Mouse (Mus musculus) limb, embryonic 14.5 days (tissue): ENCODE measurements around the gene Ankrd40. TPM values are rescaled to one million over a fixed set of nuclear protein-coding genes. Genes with fewer than 3 reads are reported as not detected.

ENCODE experiments used
- ATAC-seq: fragments of 200-750 bp; cut with Nextera tagmentation; 2 replicates; pipeline ENCODE4 v1.8.0; 2017; ENCODE audit warnings: low read depth, moderate number of reproducible peaks, moderate TSS enrichment; ENCODE audit not compliant: low FRiP score
- DNase-seq: peaks from one replicate; pipeline ENCODE4 v3.0.0-alpha.2; 2015; ENCODE audit warnings: low spot score
- H3K27ac ChIP-seq: fragments of 300-500 bp; sonication (generic); replicated peaks from 2 replicates; pipeline ENCODE4 v1.5.1; 2014; ENCODE audit warnings: low read depth, mild to moderate bottlenecking, low read length, moderate library complexity, mixed read lengths
- H3K27me3 ChIP-seq: fragments of 300-500 bp; sonication (generic); 2 replicates; pipeline ENCODE4 v1.6.1; 2014; ENCODE audit warnings: low read length, mixed read lengths; ENCODE audit not compliant: control insufficient read depth, insufficient read depth
- H3K36me3 ChIP-seq: fragments of 300-500 bp; sonication (generic); 2 replicates; pipeline ENCODE4 v1.6.1; 2014; ENCODE audit warnings: mild to moderate bottlenecking, low read length, moderate library complexity, mixed read lengths; ENCODE audit not compliant: control insufficient read depth, insufficient read depth
- H3K4me1 ChIP-seq: fragments of 300-500 bp; sonication (generic); 2 replicates; pipeline ENCODE4 v1.6.1; 2014; ENCODE audit warnings: antibody characterized with exemption, low read length, mixed read lengths; ENCODE audit not compliant: control insufficient read depth, insufficient read depth
- H3K4me2 ChIP-seq: fragments of 300-500 bp; sonication (generic); replicated peaks from 2 replicates; pipeline ENCODE4 v1.6.1; 2014; ENCODE audit warnings: low read depth, mild to moderate bottlenecking, low read length, moderate library complexity; ENCODE audit not compliant: severe bottlenecking
- H3K4me3 ChIP-seq: fragments of 300-500 bp; sonication (generic); replicated peaks from 2 replicates; pipeline ENCODE4 v1.5.1; 2014; ENCODE audit warnings: low read length
- H3K9ac ChIP-seq: fragments of 300-500 bp; sonication (generic); 2 replicates; pipeline ENCODE4 v1.6.1; 2014; ENCODE audit warnings: mild to moderate bottlenecking, low read depth, low read length, moderate library complexity; ENCODE audit not compliant: severe bottlenecking
- H3K9me3 ChIP-seq: fragments of 300-500 bp; sonication (generic); 2 replicates; pipeline ENCODE4 v1.6.1; 2016; ENCODE audit warnings: low read length; ENCODE audit not compliant: control insufficient read depth
- POLR2A ChIP-seq: fragments of 200-500 bp; IDR thresholded peaks from 2 replicates; pipeline ENCODE4 v1.8.0; 2012; ENCODE audit warnings: inconsistent platforms, mild to moderate bottlenecking, moderate library complexity, borderline replicate concordance; ENCODE audit not compliant: insufficient read depth, insufficient read length; ENCODE audit errors: extremely low read depth
- WGBS: fragments of 180-500 bp; shearing (Covaris S2); extraction: QIAGEN DNeasy Blood & Tissue Kit; methylation state at CpG from one replicate; pipeline ENCODE4 v1.1.7; 2014; 5-methylcytosine and 5-hydroxymethylcytosine counted together
- polyA plus RNA-seq, 2 experiments: library from polyadenylated mRNA; depleted of rRNA in 1 of 2; stranded (reverse) in 1 of 2; unstranded in 1 of 2; fragments of >200 nt; fragmentation: Nextera tagmentation in 1 of 2; extraction: Ambion mirVana in 1 of 2; gene quantifications; 2 replicates each; pipeline versions ENCODE4 v1.2.1 to v1.2.3; 2012 to 2014

The Ankrd40 gene
- polyA plus RNA-seq (2012; rRNA removed) (72.7 and 74.4 TPM in 2 replicates), polyA plus RNA-seq (2014; fragmentation: Nextera tagmentation; extraction: Ambion mirVana) (30.3 and 30.9 TPM in 2 replicates)

DNA sequence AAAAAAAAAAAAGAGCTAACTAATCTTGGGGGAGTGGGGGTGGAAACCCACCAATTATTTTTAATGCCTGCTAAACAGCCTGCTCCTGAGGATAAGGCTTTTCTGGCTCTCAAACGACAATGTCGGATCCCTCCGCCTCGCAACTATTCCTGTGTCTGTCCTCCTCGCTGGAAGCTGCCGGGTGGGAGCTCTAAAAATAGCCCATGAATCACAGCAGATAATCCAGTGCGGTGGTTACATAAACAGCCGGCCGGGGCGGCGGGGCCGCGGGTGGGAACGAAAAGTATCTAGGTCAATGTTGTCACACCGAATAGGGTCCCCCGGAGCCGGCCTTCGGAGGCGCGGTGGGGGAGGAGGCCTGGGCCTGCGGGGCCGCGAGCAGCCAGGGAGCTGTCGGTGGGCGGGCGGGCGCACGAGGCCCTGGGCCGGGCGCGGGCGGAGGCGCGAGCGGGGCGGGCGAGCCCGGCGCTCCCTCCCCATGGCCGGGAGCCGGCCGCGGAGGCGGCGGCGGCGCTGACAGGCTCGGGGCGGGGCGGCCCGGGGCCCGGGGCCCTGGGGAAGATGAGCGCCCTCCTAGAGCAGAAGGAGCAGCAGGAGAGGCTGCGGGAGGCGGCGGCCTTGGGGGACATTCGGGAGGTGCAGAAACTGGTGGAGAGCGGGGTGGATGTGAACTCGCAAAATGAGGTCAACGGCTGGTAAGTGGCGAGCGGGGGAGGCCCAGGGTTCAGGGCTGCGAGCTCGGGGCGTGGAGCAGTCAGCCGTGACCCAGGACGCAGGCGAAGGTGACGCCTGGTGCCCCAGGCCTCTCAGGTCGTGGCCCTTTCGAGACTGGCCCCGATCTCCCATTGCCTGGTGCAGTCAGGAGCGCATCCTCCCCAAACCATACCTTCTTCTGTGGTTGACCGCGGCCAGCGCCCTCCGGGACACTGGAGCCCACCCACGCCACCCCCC lies at the start of gene Ankrd40:
Gene Ankrd40, plus strand, starts transcription at position 309 of the 951 bp plus-strand sequence.
- Histone ChIP-seq H3K4me3 (peak within 1 kb of the TSS; percentile 73), H3K36me3 (no peaks in the 10 kb centered on the region), H3K9ac (peak within 1 kb of the TSS; percentile 94), H3K4me2 (peak within 1 kb of the TSS; percentile 68), H3K9me3 (no peaks in the 10 kb centered on the region), H3K4me1 (peaks cover 13% of the 10 kb centered on the region), H3K27me3 (no peaks in the 10 kb centered on the region), H3K27ac (peak within 1 kb of the TSS; percentile 98)
- peak; percentile 91 for ATAC-seq
- TF ChIP-seq POLR2A, result peak; percentile 37; the same call in 1 of the 2 replicates
- DNase-seq, result peak; percentile 92
- under 1% methylated on average over 67 of the region's 78 CpGs for WGBS

DNA sequence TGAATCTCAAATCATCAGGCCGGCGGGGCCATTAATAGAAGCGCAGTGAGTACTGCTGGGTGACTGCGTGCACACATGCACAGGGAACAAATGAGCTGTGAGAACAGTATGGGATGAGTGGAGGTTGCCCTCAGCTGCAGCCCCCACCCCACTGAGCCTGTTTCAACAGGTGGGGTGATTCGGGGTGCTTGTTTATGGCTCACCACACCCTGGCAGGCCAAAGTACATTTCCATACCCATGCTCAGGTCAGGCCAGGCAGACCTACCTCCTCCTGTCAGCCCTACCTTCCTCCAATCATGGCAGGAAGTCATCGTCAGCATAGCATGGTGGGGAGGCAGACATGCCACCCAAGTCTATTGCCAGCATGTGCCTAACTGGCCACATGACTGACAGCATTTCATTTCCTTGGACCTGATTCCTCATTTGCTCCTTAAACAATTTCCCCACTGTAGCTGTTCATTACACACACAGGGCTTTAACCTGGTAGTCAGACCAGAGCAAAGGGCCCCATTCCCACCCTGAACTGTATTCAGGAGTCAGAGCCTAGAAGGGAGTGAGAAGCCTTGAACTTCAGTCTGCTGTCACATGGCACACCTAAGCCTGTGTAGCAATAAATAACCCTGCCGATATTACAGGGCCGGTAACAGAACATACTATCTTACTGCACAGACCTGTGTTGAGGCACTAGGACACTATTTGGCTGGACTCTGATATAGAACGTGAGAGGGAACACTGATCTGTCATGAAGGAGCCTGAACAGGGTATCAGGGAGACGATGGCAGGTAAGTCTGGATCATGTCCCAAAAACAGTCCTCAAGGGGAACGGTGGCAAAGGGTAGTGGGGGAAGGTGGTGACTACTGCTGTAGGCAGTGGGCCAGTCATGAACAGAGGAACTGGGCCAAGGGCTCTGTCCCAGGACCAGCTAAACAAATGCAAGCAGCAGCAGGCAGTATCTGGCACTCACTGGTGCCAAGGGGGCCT lies 46.3 kb upstream of the Ankrd40 start, which contains the start of gene Gm21885:
Gene Gm21885, plus strand, starts transcription at position 675 of the 983 bp plus-strand sequence.
- Histone ChIP-seq H3K9me3 (no peaks in the 10 kb centered on the region), H3K4me3 (no peak within 1 kb of the TSS), H3K9ac (no peak within 1 kb of the TSS), H3K4me2 (no peak within 1 kb of the TSS), H3K36me3 (peaks cover 17% of the 10 kb centered on the region), H3K27ac (no peak within 1 kb of the TSS), H3K27me3 (no peaks in the 10 kb centered on the region), H3K4me1 (peaks cover 10% of the 10 kb centered on the region; the same call in 1 of the 2 replicates)
- ATAC-seq (no peak), DNase-seq (no peak)
- no peak for TF ChIP-seq POLR2A
- 79% methylated on average over 11 of the region's 11 CpGs for WGBS

DNA sequence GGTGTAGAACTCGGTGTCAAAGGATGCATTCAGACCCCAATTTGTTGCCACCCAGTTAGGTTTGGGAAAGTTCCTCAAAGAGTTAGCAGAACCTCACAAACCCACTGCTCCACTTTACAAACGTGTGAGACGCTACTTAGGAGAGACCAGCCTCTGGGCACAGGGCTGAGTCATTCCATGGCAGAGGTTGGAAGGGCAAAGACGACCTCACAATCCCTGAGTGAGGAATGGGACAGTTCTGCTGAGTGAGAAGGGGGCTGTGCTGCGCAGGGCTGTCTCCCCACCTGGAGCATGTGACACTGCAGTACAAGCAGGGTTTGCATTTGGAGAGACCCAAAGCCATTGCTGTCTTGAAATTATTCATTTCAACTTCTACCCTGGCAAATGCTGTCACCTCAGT lies 45.5 kb upstream of the Ankrd40 start:
- ATAC-seq (no peak), DNase-seq (no peak)
- Histone ChIP-seq H3K4me2 (no peak overlapping the region), H3K4me1 (0 out of 2 replicates have a peak, but pooled peaks cover 6% of the 10 kb centered on the region), H3K9ac (no peak overlapping the region), H3K27ac (no peak overlapping the region), H3K4me3 (no peak overlapping the region), H3K36me3 (peaks cover 25% of the 10 kb centered on the region), H3K9me3 (no peaks in the 10 kb centered on the region), H3K27me3 (no peaks in the 10 kb centered on the region)
- WGBS, result 53% methylated on average over 5 of the region's 5 CpGs
- TF ChIP-seq POLR2A, result no peak

DNA sequence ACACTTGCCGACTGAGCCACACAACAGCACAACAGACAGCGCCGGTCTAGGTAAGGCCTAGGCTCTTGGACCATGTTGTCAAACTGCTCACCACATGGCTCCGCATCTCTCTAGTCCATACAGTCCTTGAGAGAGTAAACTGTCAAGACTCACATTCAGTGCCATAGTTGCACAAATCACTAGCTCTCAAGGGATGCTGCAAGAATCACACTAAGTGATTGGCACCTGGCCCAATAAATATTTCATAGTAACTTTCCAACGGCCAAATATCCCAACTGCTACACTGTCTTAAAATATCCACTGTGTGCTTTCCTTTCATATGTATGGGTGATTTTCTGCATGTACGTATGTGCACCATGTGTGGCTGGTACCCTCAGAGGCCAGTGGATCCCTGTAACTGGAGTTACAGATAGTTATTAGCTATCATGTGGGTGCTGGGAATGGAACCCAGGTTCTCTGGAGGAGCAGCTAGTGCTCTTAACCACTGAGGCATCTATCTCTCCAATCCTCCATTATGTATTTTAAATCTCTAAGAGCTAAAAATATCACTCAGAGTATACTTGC lies 44.2 kb upstream of the Ankrd40 start:
- 0 out of 2 replicates have a peak, but pooled peaks cover 6% of the 10 kb centered on the region for H3K4me1 ChIP-seq
- H3K9me3 ChIP-seq, result no peaks in the 10 kb centered on the region
- TF ChIP-seq POLR2A, result no peak
- no peaks in the 10 kb centered on the region for H3K27me3 ChIP-seq
- H3K36me3 ChIP-seq, result peaks cover 37% of the 10 kb centered on the region
- H3K9ac ChIP-seq, result no peak overlapping the region
- no peak overlapping the region for H3K4me3 ChIP-seq
- ATAC-seq (no peak), DNase-seq (no peak)
- no peak overlapping the region for H3K27ac ChIP-seq
- 86% methylated on average over 6 of the region's 6 CpGs for WGBS
- H3K4me2 ChIP-seq, result no peak overlapping the region
